Mouse (Mus musculus): ENCODE results near the gene Fsip2. TPM values are rescaled to one million over a fixed set of nuclear protein-coding genes. Genes with fewer than 3 reads are reported as not detected.
A peak's percentile ranks its signal among the peaks of the same experiment; 100 is the strongest.

The Fsip2 gene
- not detected in 2 replicates for polyA plus RNA-seq (2012; rRNA removed)

GRCm38 (mm10) chr2:82943472-82943871 lies at the start of gene Fsip2:
Fsip2 (plus strand) TSS chr2:82943634.
- DNase-seq (ENCODE audit: extremely low spot score in 1 of 2, low spot score in 1 of 2) = no peak

DNA sequence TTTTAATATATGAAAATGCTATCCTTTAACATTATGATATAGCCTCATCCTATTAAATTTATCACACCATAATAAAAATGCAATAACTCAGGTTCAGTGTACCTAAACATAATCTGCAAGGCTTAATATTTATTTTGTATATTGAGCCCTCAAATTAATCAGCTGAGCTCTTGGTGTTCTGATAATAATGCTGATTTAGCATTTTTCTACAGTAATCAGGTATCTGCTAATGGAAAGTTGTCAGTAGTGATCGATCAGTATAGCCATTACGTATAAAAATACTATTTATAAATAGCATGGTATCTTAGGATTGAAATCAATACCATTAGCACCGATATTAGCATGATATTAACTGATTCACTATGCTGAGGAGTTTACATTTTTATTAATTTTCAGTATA lies 20.0 kb downstream of the Fsip2 start:
- no peak for DNase-seq (ENCODE audit: extremely low spot score in 1 of 2, low spot score in 1 of 2)

- DNase-seq (ENCODE audit: extremely low spot score in 1 of 2, low spot score in 1 of 2) = no peak
These were observed 82.4 kb downstream of the Fsip2 start for GRCm38 (mm10) chr2:83025853-83026252.

DNA sequence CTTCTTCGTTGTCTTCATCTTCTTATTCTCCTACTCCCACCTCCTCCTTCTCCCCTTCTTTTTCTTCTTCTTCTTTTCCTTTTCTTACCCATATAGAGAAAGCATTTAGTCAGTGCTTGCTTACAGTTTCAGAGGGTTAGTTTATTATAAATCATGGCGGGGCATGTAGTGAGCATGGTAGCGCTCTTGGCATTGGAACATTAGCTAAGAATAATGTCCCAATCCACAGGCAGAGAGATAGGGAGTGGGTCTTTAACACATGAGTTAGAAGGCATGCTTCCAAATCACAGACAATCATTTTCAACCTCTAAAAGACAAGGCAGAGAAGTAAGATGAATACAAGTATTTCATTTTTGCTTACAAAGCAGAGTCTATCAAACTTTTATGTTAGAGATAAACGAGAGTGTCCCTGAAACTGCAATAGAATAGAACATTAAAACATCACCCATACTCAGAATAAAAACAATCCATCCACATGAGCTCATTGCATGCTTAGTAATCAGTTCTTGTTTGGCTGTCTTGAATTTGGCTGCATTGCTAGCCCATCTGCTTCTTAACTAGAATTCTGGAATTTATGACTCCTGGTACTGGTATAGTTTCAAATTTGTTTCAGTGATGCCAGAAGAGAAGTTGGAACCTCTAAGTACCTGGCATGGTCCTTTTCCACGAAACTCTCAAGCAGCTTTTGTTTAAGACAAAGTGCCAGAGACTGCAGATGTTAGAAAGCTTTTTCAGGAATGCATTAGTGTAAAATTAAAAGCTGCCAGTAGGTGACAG lies 109.7 kb downstream of the Fsip2 start:
- DNase-seq (ENCODE audit: extremely low spot score in 1 of 2, low spot score in 1 of 2) = peak; percentile 2 to 11
